Mouse (Mus musculus) right cerebral cortex, adult 2 months (tissue): Measurements from ENCODE around the gene Dguok.

Experiments
- DNase-seq, 2 experiments: peaks; one replicate each; pipeline ENCODE4 v3.0.0; 2021 to 2022; ENCODE audit warnings: low spot score in 2 of 2

Gene Dguok

DNA sequence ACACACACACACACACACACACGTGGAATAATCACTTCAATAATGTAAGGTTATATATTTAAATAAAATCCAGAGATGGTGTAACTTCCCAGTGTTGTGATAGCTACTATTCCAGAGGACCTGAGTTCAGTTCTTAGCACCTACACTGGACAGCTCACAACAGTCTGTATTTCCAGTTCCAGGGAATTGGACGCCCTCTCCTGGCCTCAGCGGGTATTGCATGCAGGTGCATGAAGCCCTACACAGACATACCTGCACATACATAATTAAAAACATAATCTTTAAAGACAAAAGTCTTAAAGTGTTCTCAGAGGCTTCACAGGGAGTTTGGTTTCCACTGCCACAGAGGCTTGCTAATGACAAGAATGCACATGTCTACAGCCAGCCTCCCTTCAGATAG, 6.3 kb downstream of the Dguok start:
- no peak for DNase-seq

DNA sequence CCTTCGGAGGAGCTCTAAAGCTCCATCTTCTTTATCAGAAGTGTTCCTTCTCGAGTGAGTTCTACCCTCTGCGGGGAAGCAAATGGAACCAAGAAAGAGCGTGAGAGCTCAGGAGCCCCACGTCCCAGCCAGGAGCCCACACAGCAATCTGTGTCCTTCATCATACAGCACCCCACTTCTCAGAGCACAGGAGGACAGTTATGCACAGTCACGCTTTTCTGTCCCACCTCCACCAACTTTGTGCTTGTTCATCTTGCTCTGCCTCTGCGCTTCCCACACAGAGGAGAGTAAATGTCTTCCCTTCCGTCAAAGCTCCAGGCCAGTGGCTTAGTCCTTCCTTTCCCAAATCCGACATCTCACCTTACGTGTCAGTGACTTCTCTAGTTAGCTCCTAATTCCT, 7.7 kb downstream of the Dguok start:
- peak in 1 of 2 experiments; percentile 53 for DNase-seq

DNA sequence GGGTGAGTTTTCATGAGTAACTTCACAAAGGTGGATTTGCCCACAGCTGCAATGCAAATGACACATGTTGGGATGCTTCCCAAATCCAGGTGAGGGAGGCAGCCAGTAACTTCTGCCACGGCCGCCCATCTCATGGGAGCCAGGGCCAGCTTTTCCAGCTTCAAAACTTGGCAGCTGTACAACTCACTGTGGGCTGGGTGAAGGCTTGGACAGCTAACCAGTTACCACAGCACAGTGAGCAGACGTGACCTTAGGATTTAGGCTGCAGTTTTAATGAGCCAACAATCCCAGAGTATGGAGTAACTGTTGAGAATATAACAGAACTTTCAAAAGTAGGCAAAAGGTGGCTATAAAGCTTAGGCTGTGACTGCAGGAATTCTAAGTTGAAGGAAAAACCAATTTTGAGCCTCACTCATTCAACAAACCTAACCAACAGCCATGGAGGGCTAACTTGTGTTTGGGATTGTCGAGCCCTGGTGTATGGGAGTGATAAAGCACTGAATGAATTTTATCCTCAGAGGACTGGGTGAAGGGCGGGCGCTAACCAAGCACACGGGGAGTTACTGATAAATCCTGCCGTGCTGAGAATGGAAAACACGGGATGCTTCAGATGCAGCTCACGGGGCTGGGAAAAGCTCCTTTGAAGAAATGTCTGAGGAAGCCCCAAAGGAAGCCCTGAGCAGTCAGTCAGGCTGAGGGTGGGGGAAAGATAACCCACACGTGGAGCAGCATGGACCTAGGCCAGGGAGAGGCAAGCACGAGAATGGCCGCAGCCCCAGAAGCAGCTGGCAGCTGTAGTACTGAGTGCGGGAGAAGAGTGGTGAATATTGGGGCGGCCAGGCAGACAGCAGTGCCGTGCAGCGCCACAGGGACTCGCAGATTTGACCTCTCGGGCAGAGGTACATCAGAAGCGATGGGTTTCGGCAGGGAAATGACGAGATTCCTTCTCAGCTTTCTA, 9.7 kb downstream of the Dguok start:
- DNase-seq = no peak

DNA sequence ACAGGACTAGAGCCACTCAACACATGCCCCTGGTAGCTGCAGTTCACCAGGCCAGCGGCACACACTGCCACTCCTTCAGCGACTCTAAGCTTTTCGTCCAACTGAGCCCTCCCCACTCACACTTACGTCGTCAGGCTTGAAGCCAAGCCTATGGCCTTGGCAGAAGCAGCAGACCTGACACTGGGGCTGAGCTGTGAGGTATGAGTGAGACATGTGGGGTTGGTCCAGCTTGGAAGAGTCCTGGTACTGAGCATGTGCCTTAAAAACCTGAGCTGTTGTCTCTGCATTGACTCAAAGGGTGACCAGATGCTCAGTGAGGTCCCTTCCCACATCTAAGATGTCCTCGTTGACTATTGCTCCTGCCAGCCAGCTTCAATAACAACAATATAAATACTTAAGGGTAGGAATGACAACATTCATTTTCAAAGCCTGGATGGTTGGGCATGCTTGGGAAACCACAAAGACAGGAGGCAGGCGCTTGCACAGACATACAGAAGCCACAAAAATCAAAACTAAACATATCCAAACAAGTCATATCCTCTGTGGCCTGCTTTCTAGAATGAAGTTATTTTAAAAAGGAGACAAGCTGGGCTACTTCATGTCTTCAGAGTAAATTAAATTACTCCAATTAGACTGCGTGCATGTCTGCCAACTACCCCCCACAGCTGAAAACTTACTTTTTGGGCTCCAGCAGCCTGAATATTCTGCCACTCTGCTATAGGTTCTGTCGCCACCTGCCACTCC, 10.6 kb downstream of the Dguok start:
- DNase-seq = no peak

DNA sequence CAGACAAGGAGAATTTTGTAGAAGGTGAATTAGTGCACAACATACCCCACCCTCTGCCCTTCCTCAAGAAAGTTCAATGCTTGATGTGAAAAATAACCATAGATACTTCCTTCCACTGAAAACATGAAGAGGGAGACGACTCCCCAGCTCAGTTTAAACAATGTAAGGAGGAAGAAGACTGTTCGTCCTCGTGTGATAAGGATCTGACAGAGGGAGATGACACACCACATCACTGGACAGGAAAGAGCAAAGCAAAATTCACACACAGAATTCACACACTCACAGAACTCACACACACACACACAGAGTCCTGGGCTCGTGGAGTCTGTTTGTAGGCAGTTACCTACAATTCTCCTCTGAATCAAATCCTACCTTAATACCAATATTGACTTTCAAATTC, 16.1 kb downstream of the Dguok start:
- no peak for DNase-seq

DNA sequence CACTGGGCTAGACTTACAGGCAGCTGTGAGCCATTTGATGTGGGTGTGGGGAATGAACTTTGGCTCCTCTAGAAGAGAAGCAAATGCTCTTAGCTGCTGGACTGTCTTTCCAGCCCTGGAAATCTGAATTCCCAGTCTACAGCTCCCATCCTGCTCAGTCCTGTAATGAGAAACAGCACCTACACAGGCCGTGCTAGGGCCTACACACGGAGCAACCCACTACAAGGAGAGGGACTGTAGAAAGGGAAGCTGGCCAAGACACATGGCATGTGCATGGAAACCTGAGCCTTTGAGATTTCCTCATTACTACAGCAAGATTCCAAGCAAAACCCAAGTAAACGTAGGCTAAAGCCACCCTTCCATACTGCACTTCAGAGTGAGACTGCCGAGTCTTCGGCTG, 18.6 kb downstream of the Dguok start:
- DNase-seq = no peak

DNA sequence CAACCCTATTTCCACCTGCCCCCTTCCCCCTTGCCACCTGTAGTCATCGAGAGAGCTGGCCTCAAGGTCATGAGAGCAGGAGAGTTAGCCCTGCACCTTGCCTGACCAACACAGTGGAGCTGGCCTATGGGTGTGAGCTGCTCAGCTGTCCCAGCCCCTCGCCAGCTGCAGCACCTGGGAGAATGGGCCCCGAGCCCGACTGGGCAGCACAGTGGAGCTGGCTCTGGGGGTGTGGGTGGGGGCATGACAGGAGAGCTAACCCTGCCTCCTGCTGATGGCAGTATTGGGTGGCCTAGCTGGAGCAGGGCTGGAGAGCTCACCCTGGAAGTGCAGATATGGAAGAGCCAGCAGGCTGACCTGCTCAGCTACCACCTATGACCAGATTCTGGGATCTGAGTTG, 19.5 kb downstream of the Dguok start:
- DNase-seq = no peak

DNA sequence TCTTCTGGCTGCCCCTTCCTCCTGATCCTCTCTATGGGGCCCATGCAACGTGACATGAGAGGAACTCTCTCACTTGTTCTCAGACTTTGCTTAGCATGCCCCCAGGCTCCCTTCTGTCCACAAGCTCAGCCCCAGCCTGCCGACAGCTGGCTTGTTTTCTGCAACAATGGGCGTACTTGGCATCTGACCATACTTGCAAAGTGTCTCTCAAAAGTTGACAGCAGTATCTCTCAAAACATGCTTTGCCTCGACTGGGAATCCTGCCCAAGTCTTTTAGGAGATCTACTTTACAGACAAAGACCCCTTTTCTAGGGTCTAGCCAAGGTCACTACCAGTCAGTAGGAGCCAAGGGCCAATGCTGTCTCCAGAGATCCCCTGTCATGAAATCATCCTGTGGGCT, 20.9 kb downstream of the Dguok start:
- DNase-seq = no peak

DNA sequence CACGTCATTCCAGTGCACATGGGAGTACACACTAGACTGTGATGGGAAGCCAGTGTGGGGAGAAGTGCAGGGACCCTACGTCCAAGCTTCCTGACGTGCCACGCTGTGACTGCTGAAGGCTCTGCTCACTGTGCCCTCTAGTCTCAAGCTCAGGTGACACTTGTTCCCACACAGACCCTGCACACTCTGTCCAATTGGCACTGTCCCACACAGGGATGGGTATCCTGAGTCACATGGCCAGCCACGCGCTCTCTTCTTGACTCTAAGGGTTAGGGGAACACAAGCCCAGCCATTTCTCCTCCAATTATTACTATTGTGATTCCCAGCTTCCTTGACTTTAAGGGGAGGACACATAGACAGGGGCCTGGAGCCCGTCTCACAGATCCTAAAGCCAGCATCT, 23.0 kb downstream of the Dguok start:
- DNase-seq = no peak

DNA sequence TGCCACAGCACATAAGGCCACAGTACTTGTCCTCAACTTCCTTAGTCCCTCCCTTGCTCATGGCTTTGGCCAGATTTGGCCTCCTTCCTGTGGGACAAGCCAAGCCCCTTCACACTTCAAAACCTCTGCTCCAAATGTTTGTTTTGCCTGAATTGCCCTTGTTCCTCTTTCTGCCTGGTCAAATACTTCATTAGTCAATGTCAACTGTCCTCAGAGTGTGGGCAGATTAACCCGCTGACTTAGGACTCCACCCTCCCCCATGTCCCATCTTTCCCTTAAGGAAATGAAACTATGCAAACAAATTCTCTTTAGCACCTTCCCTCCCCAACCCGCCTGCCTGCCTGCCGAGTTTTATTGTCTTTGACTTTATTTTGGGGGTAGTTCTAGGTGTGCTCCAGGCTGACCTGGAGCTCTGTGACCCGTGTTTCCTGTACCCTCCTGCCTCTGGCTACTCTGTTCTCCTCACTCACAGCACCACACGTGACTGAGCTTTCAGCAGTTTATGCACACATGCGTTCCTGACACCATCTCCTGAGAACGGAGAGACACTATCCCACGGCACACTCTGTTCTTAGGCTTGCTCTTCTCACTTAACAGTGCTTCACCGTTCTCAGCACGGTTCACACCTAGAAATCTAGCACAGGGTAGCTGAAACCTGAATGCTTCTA, 24.2 kb downstream of the Dguok start:
- DNase-seq = no peak

DNA sequence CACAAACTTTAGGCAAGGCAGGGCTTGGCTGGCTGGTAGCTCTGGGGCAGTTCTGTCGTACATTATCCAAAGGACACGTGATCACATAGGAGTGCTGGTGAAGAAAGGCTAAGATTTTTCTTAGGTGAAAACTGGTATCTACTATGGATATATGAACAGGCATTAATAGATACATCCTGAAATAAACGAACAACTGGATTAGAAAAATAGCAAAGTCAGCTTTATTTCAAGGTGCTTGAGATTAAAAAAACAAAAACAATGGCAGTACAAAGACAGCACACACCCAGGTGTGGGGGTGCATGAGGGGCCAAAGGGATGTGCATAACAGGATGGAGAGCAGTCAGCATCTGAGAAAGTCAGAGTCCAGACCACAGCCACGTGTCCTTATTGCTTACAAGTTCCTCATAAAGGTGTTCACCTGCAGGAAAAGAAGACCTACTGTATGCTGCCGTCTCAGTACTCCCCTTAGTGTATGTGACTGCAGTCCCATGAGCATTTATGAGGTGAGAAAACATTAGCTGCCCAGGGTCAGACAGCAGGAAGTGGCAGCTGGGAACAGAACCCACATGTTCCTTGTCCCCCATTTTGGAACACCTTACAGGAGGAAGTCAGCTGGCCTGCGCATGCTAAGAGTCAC, 26.6 kb downstream of the Dguok start:
- DNase-seq = no peak

DNA sequence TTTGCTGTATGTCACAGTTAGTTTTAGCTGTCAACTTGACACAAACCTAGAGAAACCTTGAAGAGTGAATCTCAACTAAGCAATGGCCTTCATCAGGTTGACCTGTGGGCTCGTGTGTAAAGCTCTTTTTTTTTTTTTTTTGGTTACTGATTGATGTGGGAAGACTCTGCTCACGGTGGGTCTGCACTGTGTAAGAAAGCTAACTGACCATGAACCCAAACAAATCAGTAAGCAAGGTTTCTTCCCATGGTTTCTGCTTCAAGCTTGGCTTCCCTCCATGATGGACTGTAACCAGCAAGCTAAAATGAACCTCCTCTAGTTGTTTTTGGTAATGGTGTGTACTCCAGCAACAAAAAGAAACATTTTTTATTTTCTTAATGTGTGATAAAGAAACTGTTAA, 27.6 kb downstream of the Dguok start:
- DNase-seq = no peak

DNA sequence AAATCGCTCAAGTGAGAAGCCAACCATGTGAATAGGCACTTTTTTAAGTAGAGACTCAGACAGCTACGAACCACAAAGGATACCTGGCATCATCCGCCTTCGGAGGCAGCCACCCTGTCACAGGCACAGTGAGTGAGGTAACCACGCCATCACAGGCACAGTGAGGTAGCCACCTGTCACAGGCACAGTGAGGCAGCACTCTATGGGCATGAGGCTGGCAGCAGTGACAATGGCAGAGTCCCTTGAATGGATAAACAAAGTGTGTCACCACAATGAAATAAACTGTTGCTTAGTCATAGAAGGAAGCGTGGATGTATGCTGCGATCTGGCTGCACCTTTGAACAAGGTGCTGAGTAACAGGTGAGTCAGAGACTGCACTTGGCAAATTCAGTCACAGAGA, 28.1 kb downstream of the Dguok start:
- DNase-seq = no peak

DNA sequence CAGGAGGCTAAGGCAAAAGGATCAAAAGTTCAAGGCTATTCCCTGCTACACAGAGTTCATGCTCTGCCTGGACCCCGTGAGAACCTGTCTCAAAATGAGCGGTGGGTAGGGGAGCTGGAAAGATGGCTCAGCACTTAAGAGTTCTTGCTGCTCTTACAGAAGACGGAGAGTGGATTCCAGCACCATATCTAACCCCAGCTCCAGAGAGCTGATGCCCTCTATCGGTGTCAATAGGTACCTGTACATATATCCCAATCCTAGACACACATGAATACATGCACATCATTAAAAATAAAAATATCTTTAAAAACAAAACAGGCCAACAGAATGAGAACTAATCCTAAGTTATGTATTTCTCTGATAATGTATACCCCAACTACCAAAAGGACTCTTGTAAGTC, 28.6 kb downstream of the Dguok start:
- no peak for DNase-seq

DNA sequence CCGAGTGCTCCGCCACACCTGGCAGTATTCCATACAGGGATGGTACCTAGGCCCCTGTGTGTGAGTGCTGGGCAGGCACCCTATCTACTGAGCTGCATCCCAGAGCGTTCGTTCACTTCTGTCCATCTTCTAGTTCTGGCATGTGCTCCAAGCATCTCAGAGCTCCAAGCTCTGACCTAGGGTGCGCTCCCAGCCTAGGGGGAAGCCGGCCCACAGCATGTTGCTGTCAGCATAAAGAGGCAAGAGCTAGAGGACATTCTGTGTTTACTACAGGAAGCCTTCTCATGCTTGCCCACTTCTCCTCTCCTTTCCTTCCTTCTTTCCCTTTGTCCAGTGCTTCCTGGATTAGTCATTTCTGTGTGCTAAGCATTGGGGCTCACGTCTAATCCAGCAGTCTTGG, 31.3 kb downstream of the Dguok start:
- no peak for DNase-seq

DNA sequence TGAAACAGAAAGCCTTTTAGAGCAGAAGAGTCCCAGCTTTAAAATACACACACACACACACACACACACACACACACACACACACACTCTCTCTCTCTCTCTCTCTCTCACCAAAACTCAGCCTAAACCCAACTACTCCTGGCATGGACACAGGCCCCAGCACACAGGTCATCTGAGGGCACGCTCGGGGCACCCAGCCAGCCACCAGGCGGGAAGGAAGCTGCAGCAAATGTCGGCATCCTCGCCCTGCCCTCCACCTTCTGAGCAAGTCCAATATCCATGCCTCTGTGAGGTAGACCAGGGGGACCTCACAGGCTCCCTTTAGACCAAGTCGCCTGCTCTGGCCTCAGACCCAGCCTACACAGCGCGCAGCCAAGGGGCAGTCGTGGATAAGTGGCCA, 33.5 kb downstream of the Dguok start:
- no peak for DNase-seq

DNA sequence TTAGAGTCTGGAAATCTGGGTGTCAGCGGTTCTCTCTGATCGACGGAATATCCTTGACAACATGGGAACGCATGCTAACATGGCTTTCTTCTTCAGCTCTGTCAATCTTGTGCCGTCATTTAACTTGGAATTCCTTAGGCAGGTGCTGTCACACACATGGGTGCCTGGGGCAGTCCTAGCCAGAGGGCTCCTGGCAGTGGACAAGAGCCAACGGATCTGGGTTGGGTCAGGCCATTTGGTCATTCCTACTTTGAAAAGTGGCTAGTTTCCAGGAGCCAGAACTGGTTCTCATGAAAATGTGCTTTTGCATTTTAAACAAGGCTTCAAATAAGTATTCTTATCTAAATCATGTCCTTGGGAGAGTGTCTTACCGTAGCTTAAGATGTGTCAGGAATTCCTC, 35.0 kb downstream of the Dguok start:
- DNase-seq = no peak

DNA sequence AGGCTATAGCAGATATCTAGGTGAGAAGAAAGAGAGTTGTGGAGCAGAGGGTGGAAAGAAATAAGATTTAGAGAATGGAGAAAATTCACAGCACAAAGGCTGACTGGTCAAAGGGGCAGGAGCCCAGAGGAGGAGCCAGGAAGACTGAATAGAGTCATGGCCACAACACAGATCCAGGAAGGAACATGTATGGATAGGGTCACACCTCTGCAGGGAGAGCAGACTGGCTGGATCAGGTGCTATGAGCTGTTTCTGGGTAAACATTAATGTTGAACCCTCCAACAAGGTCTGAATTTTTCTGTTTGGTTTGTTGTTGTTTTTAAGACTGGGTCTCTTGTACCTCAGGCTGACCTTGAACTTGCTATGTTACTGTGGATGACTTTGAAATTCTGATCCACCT, 42.8 kb downstream of the Dguok start:
- no peak for DNase-seq

DNA sequence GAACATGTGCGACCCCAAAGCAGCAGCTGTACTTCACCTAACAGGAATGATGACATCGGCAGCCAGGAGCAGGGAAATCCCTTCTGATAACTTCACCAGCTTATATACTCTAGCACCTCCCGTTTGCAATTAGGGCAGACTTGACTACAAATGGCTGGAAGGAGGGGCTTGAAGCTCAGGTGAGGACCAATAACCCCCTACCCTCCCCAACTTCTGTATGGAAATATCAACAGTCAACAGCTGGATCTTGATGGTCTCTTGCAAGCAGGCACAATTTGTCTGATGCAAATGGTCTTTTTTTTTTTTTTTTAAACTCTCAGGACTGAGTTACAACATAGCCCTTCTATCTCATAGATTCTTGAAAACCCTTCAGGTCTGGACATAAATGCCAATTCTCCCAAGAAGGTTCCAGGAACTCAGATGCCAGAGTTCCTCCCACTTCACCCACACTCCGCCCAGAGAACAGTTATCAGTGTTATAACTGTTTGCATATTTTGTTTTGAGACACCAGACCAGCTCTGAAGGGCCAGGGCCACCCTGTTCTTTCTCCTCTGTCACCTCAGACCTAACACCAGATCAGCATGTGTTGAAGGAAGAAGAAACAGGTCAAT, 47.6 kb downstream of the Dguok start, which contains the start of gene Tet3:
TSS of gene Tet3 (minus strand) at position 51 of the 611 bp plus-strand sequence.
- no peak for DNase-seq

DNA sequence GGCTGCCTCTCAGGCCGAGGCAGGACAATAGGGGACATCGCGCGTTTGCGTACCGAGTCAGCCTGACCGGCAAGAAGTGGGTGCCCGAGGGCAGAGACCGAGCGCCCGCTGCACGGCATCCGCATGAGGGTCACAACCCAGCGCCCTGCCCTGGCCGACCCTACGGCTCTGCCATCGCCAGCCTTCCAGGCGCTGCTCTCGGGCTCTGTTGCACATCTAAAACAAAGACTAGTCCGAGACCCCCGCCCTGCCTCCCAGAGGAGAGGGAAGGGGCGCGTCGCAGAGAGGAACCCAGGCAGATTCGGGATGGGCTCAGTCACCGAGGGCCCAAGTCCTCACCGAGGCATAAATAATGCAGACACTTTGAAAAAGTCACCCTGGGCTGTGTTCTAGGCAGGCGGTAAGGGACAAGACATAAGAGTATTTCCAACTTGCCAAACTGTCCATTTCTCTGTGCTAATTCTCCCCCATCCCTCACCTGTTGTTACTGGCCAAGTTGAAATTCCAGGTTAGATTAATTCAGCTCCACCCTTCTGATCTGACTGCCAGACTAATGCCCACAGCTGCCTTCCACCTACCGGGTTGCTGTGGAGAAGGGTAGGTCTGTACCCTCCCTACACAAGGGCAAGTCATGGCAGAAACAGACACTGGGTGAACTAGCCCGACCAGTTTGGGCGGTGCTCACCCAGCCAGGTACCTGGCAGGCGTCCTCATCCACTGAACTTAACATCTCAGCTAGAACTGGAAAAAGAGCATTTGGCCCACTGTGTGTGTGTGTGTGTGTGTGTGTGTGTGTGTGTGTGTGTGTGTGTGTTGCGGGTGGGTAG, 49.6 kb downstream of the Dguok start:
- no peak for DNase-seq
